8 mouse cellular contexts compared by ENCODE assay signal in the genomic region with DNA sequence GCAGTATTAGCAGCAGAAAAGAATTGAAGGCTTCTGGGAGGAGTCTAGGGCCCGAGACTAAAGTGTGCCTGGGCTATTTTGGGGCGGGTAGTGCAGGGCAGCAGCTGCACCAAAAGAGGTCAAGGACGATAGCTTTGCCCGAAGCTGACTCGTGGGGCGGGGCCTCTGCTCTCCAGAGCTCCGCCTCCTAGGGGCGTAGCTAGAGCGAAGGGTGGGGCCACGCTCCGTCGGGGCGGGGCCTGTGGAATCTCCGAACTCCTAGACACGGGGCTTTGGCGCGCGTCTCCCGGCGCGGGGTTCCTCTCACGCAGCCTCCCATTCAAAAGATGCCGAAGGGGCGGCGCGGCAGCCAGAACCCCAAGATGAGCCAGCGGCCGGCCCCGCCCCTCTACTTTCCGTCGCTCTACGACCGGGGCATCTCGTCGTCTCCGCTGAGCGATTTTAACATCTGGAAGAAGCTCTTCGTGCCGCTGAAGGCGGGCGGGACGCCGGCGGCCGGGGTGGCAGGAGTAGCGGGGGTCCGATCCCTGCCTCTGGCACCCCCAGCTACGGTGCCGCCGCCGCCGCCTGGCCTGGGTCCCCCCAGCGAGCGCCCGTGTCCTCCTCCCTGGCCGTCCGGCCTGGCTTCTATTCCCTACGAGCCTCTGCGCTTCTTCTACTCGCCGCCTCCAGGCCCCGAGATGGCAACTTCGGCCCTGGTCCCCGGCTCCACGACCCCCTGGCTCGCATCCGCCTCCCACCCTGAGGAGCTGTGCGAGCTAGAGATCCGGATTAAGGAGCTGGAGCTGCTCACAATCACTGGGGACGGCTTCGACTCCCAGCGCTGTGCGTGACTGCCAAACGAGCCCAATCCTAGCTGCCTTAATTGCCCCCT. TPM values are rescaled to one million over a fixed set of nuclear protein-coding genes. Genes with fewer than 3 reads are reported as not detected.
DNase-seq lines count a peak whose midpoint lies in the region; ATAC-seq lines count a peak whose summit lies in the region.

A gene (plus strand): TSS at position 265 of the 874 bp plus-strand sequence.

- no peaks in the 10 kb centered on the region for H3K9me3 ChIP-seq in embryonic facial prominence, embryonic 12.5 days
- H3K9me3 ChIP-seq in limb, embryonic 10.5 days (replicated peaks), result no peaks in the 10 kb centered on the region
- H3K9me3 ChIP-seq in midbrain, embryonic 12.5 days, result no peaks in the 10 kb centered on the region

- H3K9ac ChIP-seq in embryonic facial prominence, embryonic 12.5 days, result peak within 1 kb of the TSS; percentile 72
- peak within 1 kb of the TSS; percentile 65 for H3K9ac ChIP-seq in midbrain, embryonic 12.5 days (replicated peaks)

- peak within 1 kb of the TSS; percentile 60; the same call in 1 of the 2 replicates for H3K27ac ChIP-seq in embryonic facial prominence, embryonic 12.5 days
- H3K27ac ChIP-seq in limb, embryonic 10.5 days, result peak within 1 kb of the TSS; percentile 83
- no peak within 1 kb of the TSS for H3K27ac ChIP-seq in midbrain, embryonic 12.5 days (replicated peaks)

- WGBS in embryonic facial prominence, embryonic 12.5 days, result under 1% methylated on average over 71 of the region's 74 CpGs
- WGBS in limb, embryonic 10.5 days, result under 1% methylated on average over 74 of the region's 74 CpGs
- under 1% methylated on average over 71 of the region's 74 CpGs for WGBS in midbrain, embryonic 12.5 days

- peak within 1 kb of the TSS; percentile 97 for H3K4me2 ChIP-seq in embryonic facial prominence, embryonic 12.5 days (replicated peaks)
- peak within 1 kb of the TSS; percentile 97 for H3K4me2 ChIP-seq in midbrain, embryonic 12.5 days (replicated peaks)

- H3K27me3 ChIP-seq in embryonic facial prominence, embryonic 12.5 days, result peaks cover 14% of the 10 kb centered on the region; the same call in 1 of the 2 replicates
- peaks cover 43% of the 10 kb centered on the region for H3K27me3 ChIP-seq in limb, embryonic 10.5 days (ENCODE audit: low read depth, poor library complexity, severe bottlenecking)
- H3K27me3 ChIP-seq in midbrain, embryonic 12.5 days, result peaks cover 26% of the 10 kb centered on the region

- no peaks in the 10 kb centered on the region for H3K36me3 ChIP-seq in embryonic facial prominence, embryonic 12.5 days
- no peaks in the 10 kb centered on the region for H3K36me3 ChIP-seq in limb, embryonic 10.5 days
- no peaks in the 10 kb centered on the region for H3K36me3 ChIP-seq in midbrain, embryonic 12.5 days

- H3K4me1 ChIP-seq in embryonic facial prominence, embryonic 12.5 days, result peaks cover 8% of the 10 kb centered on the region
- peaks cover 21% of the 10 kb centered on the region for H3K4me1 ChIP-seq in limb, embryonic 10.5 days
- peaks cover 7% of the 10 kb centered on the region for H3K4me1 ChIP-seq in midbrain, embryonic 12.5 days

- peak within 1 kb of the TSS; percentile 71 for H3K4me3 ChIP-seq in embryonic facial prominence, embryonic 12.5 days
- H3K4me3 ChIP-seq in limb, embryonic 10.5 days, result peak within 1 kb of the TSS; percentile 71
- peak within 1 kb of the TSS; percentile 73 for H3K4me3 ChIP-seq in midbrain, embryonic 12.5 days

- DNase-seq in 3T3-L1 (ENCODE audit: low read depth, low spot score), result peak; percentile 85
- peak; percentile 96 to 97 for DNase-seq in adrenal gland, postnatal 36 days
- peak; percentile 95 to 98 for DNase-seq in heart, adult 18-20 months
- DNase-seq in kidney, adult 18-20 months, result peak; percentile 96
- DNase-seq in limb, embryonic 10.5 days (ENCODE audit: low spot score), result peak; percentile 89
- peak; percentile 93 for DNase-seq in skeletal muscle tissue, adult 2 months (ENCODE audit: low read depth, low spot score)

- peak; percentile 90 for ATAC-seq in embryonic facial prominence, embryonic 12.5 days (ENCODE audit: insufficient number of reproducible peaks, insufficient read depth, low FRiP score, low TSS enrichment)
- peak; percentile 95 for ATAC-seq in midbrain, embryonic 12.5 days (ENCODE audit: low FRiP score, low read depth)

RNA-seq across cellular contexts. Expression of the gene that starts here (rescaled TPM):
- total RNA-seq in adrenal gland, postnatal 36 days (2021), result 1 to 10 TPM; 1.1 to 2.1 TPM
- not detected in 2 replicates for polyA plus RNA-seq in embryonic facial prominence, embryonic 12.5 days (2016; fragmentation: Nextera tagmentation; extraction: Ambion mirVana)
- under 1 TPM in 1 of 2 experiments, not detected in 1; 0.89 TPM for total RNA-seq in heart, adult 18-20 months (2021)
- not detected in 2 replicates for polyA plus RNA-seq in limb, embryonic 10.5 days (2016; fragmentation: Nextera tagmentation; extraction: Ambion mirVana)
- polyA plus RNA-seq in midbrain, embryonic 12.5 days (2016; fragmentation: Nextera tagmentation; extraction: Ambion mirVana), result not detected in 2 replicates

Comparison
In these comparisons a context has a peak if more than half of its experiments do, and no peak if none do; other contexts are left out.
1. Peak in ATAC-seq, H3K4me3 ChIP-seq, H3K27ac ChIP-seq, H3K9ac ChIP-seq and H3K4me2 ChIP-seq in embryonic facial prominence, embryonic 12.5 days; RNA of the gene not detected or under 1 TPM.
2. Peak in DNase-seq in heart, adult 18-20 months; RNA of the gene not detected or under 1 TPM.
3. Peak in DNase-seq, H3K4me3 ChIP-seq and H3K27ac ChIP-seq in limb, embryonic 10.5 days; RNA of the gene not detected or under 1 TPM.
4. Peak in ATAC-seq, H3K4me3 ChIP-seq, H3K9ac ChIP-seq and H3K4me2 ChIP-seq in midbrain, embryonic 12.5 days; RNA of the gene not detected or under 1 TPM.